In the genomic region with DNA sequence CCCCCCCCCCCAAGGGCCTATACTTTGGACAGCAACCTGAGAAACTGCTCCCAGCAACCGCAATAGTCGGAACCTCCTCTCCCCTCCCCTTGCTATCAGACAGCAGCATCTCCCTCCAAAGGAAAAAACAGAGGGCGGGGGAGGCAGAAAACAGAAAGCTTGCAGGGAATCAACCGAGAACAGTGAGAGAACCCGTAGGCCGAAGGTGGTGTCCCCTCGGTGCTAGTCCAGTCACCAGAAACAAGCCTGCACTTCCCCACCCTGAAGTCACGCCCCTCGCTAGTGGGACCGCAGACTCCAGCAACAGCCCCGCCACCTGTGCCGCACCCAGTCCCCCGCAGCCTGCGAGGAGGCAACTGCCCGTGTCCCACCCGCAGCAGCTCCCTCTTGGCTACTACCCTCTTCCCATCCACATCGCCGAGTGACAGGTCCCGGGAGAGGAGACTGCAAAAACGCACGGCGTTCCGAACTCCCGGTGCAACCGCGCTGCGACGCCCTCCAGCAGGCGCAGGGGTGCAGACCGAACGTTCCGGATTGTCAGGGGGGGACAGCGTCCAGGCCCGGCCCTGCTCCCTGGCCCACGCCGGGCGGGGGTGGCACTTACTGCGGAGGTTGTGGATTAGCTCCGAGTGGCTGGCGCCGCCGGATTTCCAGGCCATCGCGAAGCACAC, we compare ENCODE assay signal across 8 mouse cellular contexts. TPM values are rescaled to one million over a fixed set of nuclear protein-coding genes. Genes with fewer than 3 reads are reported as not detected.
DNase-seq lines count a peak whose midpoint lies in the region; ATAC-seq and TF ChIP-seq lines count a peak whose summit lies in the region.

No protein-coding gene starts in this region.

- ATAC-seq in neural tube, embryonic 11.5 days (ENCODE audit: insufficient read depth, low FRiP score, low TSS enrichment): peak; percentile 80
- ATAC-seq in intestine, postnatal 0 days: peak; percentile 61
- ATAC-seq in midbrain, embryonic 12.5 days (ENCODE audit: low FRiP score, low read depth): peak; percentile 82

- no peaks in the 10 kb centered on the region for H3K9me3 ChIP-seq in neural tube, embryonic 11.5 days (ENCODE audit: control insufficient read depth, low read length)
- no peaks in the 10 kb centered on the region for H3K9me3 ChIP-seq in intestine, postnatal 0 days (ENCODE audit: control insufficient read depth)
- H3K9me3 ChIP-seq in midbrain, embryonic 12.5 days: no peaks in the 10 kb centered on the region

- peak overlapping the region; percentile 89 for H3K9ac ChIP-seq in neural tube, embryonic 11.5 days (ENCODE audit: low read length)
- H3K9ac ChIP-seq in intestine, postnatal 0 days (ENCODE audit: low read depth, low read length): peak overlapping the region; percentile 67
- H3K9ac ChIP-seq in midbrain, embryonic 12.5 days (replicated peaks): peak overlapping the region; percentile 89

- no peak for DNase-seq in neural tube, embryonic 11.5 days (ENCODE audit: low spot score)
- DNase-seq in neural tube, embryonic 10.5 days (ENCODE audit: extremely low spot score, low spot score): no peak
- DNase-seq in T-cell, adult 2 months (ENCODE audit: low spot score): peak; percentile 60
- no peak for DNase-seq in cerebellum, adult 9-11 months
- DNase-seq in urinary bladder, adult 2 months (ENCODE audit: low spot score): no peak

- peak overlapping the region; percentile 87 for H3K4me2 ChIP-seq in neural tube, embryonic 11.5 days (ENCODE audit: low read depth)
- peak overlapping the region; percentile 78 for H3K4me2 ChIP-seq in intestine, postnatal 0 days (replicated peaks; ENCODE audit: low read depth)
- peak overlapping the region; percentile 86 for H3K4me2 ChIP-seq in midbrain, embryonic 12.5 days (replicated peaks)

- H3K4me3 ChIP-seq in neural tube, embryonic 11.5 days (ENCODE audit: low read depth, low read length): peak overlapping the region; percentile 93
- H3K4me3 ChIP-seq in embryonic fibroblast, embryonic 13.5 days (ENCODE audit: insufficient read depth, low read length): peak overlapping the region; percentile 90
- peak overlapping the region; percentile 83 for H3K4me3 ChIP-seq in intestine, postnatal 0 days (ENCODE audit: low read depth, low read length)
- peak overlapping the region; percentile 74 for H3K4me3 ChIP-seq in midbrain, embryonic 12.5 days

- WGBS in neural tube, embryonic 11.5 days: 0% methylated on average over 41 of the region's 44 CpGs
- WGBS in intestine, postnatal 0 days: 0% methylated on average over 44 of the region's 44 CpGs
- under 1% methylated on average over 44 of the region's 44 CpGs for WGBS in midbrain, embryonic 12.5 days

- TF ChIP-seq POLR2A in embryonic fibroblast, embryonic 13.5 days (IDR thresholded peaks at IDR 0.05; ENCODE audit: low read depth, low read length): no peak

- no peaks in the 10 kb centered on the region for H3K27me3 ChIP-seq in neural tube, embryonic 11.5 days (ENCODE audit: control insufficient read depth, insufficient read depth, low read length)
- H3K27me3 ChIP-seq in intestine, postnatal 0 days (replicated peaks; ENCODE audit: control insufficient read depth, insufficient read depth, low read length): no peaks in the 10 kb centered on the region
- no peaks in the 10 kb centered on the region for H3K27me3 ChIP-seq in midbrain, embryonic 12.5 days

- H3K36me3 ChIP-seq in neural tube, embryonic 11.5 days (ENCODE audit: control insufficient read depth, insufficient read depth, low read length): no peaks in the 10 kb centered on the region
- H3K36me3 ChIP-seq in intestine, postnatal 0 days (ENCODE audit: control insufficient read depth, insufficient read depth): no peaks in the 10 kb centered on the region
- H3K36me3 ChIP-seq in midbrain, embryonic 12.5 days: no peaks in the 10 kb centered on the region

- H3K27ac ChIP-seq in neural tube, embryonic 11.5 days (ENCODE audit: low read depth, low read length): peak overlapping the region; percentile 82
- peak overlapping the region; percentile 29; the same call in 1 of the 2 replicates for H3K27ac ChIP-seq in embryonic fibroblast, embryonic 13.5 days (ENCODE audit: insufficient read depth, low read length)
- peak overlapping the region; percentile 94 for H3K27ac ChIP-seq in intestine, postnatal 0 days (ENCODE audit: low read depth, low read length)
- peak overlapping the region; percentile 89 for H3K27ac ChIP-seq in midbrain, embryonic 12.5 days (replicated peaks)

- no peaks in the 10 kb centered on the region; the same call in 1 of the 2 replicates for H3K4me1 ChIP-seq in neural tube, embryonic 11.5 days (ENCODE audit: control insufficient read depth, insufficient read depth, low read length)
- H3K4me1 ChIP-seq in embryonic fibroblast, embryonic 13.5 days (ENCODE audit: control insufficient read depth, insufficient read depth, low read length): no peaks in the 10 kb centered on the region
- no peaks in the 10 kb centered on the region; the same call in 1 of the 2 replicates for H3K4me1 ChIP-seq in intestine, postnatal 0 days (replicated peaks; ENCODE audit: control insufficient read depth, insufficient read depth, low read length)
- peaks cover 8% of the 10 kb centered on the region for H3K4me1 ChIP-seq in midbrain, embryonic 12.5 days

- no peak for TF ChIP-seq CTCF in embryonic fibroblast, embryonic 13.5 days (IDR thresholded peaks at IDR 0.05; ENCODE audit: borderline replicate concordance, insufficient read depth, low read length)
- no peak for TF ChIP-seq CTCF in intestine, postnatal 0 days (IDR thresholded peaks at IDR 0.05; ENCODE audit: low read depth)

RNA-seq across cellular contexts. Expression of gene Nup43, which starts 4.7 kb away (rescaled TPM):
- polyA plus RNA-seq in neural tube, embryonic 11.5 days (2014; fragmentation: Nextera tagmentation; extraction: Ambion mirVana): 57.3 and 66.2 TPM in 2 replicates
- 22.0 and 25.6 TPM in 2 replicates for polyA plus RNA-seq in embryonic fibroblast, embryonic 13.5 days (2011; ENCODE audit: insufficient read length, low read depth, missing spikeins)
- 11.4 and 14.2 TPM in 2 replicates for polyA plus RNA-seq in intestine, postnatal 0 days (2015; fragmentation: Nextera tagmentation; extraction: Ambion mirVana)
- 49.8 and 51.6 TPM in 2 replicates for polyA plus RNA-seq in midbrain, embryonic 12.5 days (2016; fragmentation: Nextera tagmentation; extraction: Ambion mirVana)
- polyA plus RNA-seq in urinary bladder, adult 2 months (2012; rRNA removed): 10.2 and 12.4 TPM in 2 replicates

RNA-seq across cellular contexts. Expression of gene Pcmt1, which starts 18.3 kb away (rescaled TPM):
- polyA plus RNA-seq in neural tube, embryonic 11.5 days (2014; fragmentation: Nextera tagmentation; extraction: Ambion mirVana): 145 TPM in 2 replicates
- polyA plus RNA-seq in embryonic fibroblast, embryonic 13.5 days (2011; ENCODE audit: insufficient read length, low read depth, missing spikeins): 74.0 and 95.3 TPM in 2 replicates
- polyA plus RNA-seq in intestine, postnatal 0 days (2015; fragmentation: Nextera tagmentation; extraction: Ambion mirVana): 80.9 and 82.5 TPM in 2 replicates
- polyA plus RNA-seq in midbrain, embryonic 12.5 days (2016; fragmentation: Nextera tagmentation; extraction: Ambion mirVana): 137 and 144 TPM in 2 replicates
- 61.0 and 67.5 TPM in 2 replicates for polyA plus RNA-seq in urinary bladder, adult 2 months (2012; rRNA removed)

RNA-seq across cellular contexts. Expression of gene Lats1, which starts 18.4 kb away (rescaled TPM):
- 14.2 and 16.8 TPM in 2 replicates for polyA plus RNA-seq in neural tube, embryonic 11.5 days (2014; fragmentation: Nextera tagmentation; extraction: Ambion mirVana)
- polyA plus RNA-seq in embryonic fibroblast, embryonic 13.5 days (2011; ENCODE audit: insufficient read length, low read depth, missing spikeins): 51.7 and 55.3 TPM in 2 replicates
- 5.5 and 6.6 TPM in 2 replicates for polyA plus RNA-seq in intestine, postnatal 0 days (2015; fragmentation: Nextera tagmentation; extraction: Ambion mirVana)
- polyA plus RNA-seq in midbrain, embryonic 12.5 days (2016; fragmentation: Nextera tagmentation; extraction: Ambion mirVana): 16.0 and 18.2 TPM in 2 replicates
- 17.4 and 17.6 TPM in 2 replicates for polyA plus RNA-seq in urinary bladder, adult 2 months (2012; rRNA removed)

Comparison
In these comparisons a context has a peak if more than half of its experiments do, and no peak if none do; other contexts are left out.
1. H3K27ac ChIP-seq: peak in every context shown above with its lines; median percentile 94 in intestine, postnatal 0 days; 89 in midbrain, embryonic 12.5 days; 82 in neural tube, embryonic 11.5 days; 29 in embryonic fibroblast, embryonic 13.5 days.